In genomic region chr9:115205491-115205890, GRCm38 (mm10) we compare ENCODE assay signal across 8 mouse cellular contexts.
DNase-seq lines count a peak whose midpoint lies in the region; ATAC-seq and TF ChIP-seq lines count a peak whose summit lies in the region.

No protein-coding gene starts in this region.

- peak; percentile 68 for DNase-seq in CD4-positive helper T cell, adult 2 months (ENCODE audit: low read depth, low spot score)
- peak; percentile 80 for DNase-seq in induced T-regulatory cell, adult 2 months (ENCODE audit: low read depth)
- DNase-seq in lung, postnatal 36 days = peak; percentile 62
- DNase-seq in ovary, adult 18-20 months (ENCODE audit: low spot score) = no peak
- DNase-seq in forebrain, postnatal 0 days = no peak
- no peak for DNase-seq in ovary, postnatal 36 days (ENCODE audit: low spot score)
- no peak for DNase-seq in right cerebral cortex, postnatal 4 days

- no peak for ATAC-seq in forebrain, postnatal 0 days

- H3K9me3 ChIP-seq in ES-Bruce4 (replicated peaks; ENCODE audit: control insufficient read depth, insufficient read depth, low read length, poor library complexity, severe bottlenecking) = no peaks in the 10 kb centered on the region
- no peaks in the 10 kb centered on the region for H3K9me3 ChIP-seq in forebrain, postnatal 0 days (ENCODE audit: low read length)

- H3K4me3 ChIP-seq in ES-Bruce4 (ENCODE audit: low read depth, low read length) = peak overlapping the region; percentile 16; the same call in 1 of the 2 replicates
- H3K4me3 ChIP-seq in forebrain, postnatal 0 days (ENCODE audit: low read depth, low read length) = no peak overlapping the region

- H3K27me3 ChIP-seq in ES-Bruce4 (ENCODE audit: control insufficient read depth, insufficient read depth, low read length, poor library complexity, severe bottlenecking) = no peaks in the 10 kb centered on the region
- H3K27me3 ChIP-seq in forebrain, postnatal 0 days (ENCODE audit: insufficient read depth, low read length) = no peaks in the 10 kb centered on the region

- TF ChIP-seq POLR2A in ES-Bruce4 (IDR thresholded peaks at IDR 0.05; ENCODE audit: insufficient read depth, low read length) = no peak

- H3K4me1 ChIP-seq in ES-Bruce4 (ENCODE audit: control insufficient read depth, insufficient read depth, low read length) = peaks cover 2% of the 10 kb centered on the region
- H3K4me1 ChIP-seq in forebrain, postnatal 0 days (ENCODE audit: insufficient read depth) = no peaks in the 10 kb centered on the region

- no peak overlapping the region for H3K27ac ChIP-seq in ES-Bruce4 (ENCODE audit: insufficient read depth, low read length)
- no peak overlapping the region for H3K27ac ChIP-seq in forebrain, postnatal 0 days (ENCODE audit: low read depth, low read length)

- 16% methylated on average over 6 of the region's 6 CpGs for WGBS in forebrain, postnatal 0 days

- H3K9ac ChIP-seq in ES-Bruce4 (ENCODE audit: low read depth, poor library complexity, severe bottlenecking) = no peak overlapping the region
- no peak overlapping the region for H3K9ac ChIP-seq in forebrain, postnatal 0 days

- H3K36me3 ChIP-seq in ES-Bruce4 (ENCODE audit: control insufficient read depth, insufficient read depth, low read length, poor library complexity, severe bottlenecking) = no peaks in the 10 kb centered on the region
- H3K36me3 ChIP-seq in forebrain, postnatal 0 days (ENCODE audit: insufficient read depth) = no peaks in the 10 kb centered on the region

- TF ChIP-seq EP300 in ES-Bruce4 (IDR thresholded peaks at IDR 0.05; ENCODE audit: insufficient read depth, low read depth, low read length) = no peak

- TF ChIP-seq CTCF in ES-Bruce4 (IDR thresholded peaks at IDR 0.05; ENCODE audit: low read depth, low read length) = no peak
- TF ChIP-seq CTCF in forebrain, postnatal 0 days (IDR thresholded peaks at IDR 0.05; ENCODE audit: low read depth) = no peak

- H3K4me2 ChIP-seq in forebrain, postnatal 0 days (ENCODE audit: low read depth) = no peak overlapping the region

Comparison
In these comparisons a context has a peak if more than half of its experiments do, and no peak if none do; other contexts are left out.
1. DNase-seq: peak in CD4-positive helper T cell, adult 2 months (single experiment), induced T-regulatory cell, adult 2 months (single experiment) and lung, postnatal 36 days (single experiment); none in ovary, adult 18-20 months (single experiment), forebrain, postnatal 0 days (single experiment), ovary, postnatal 36 days (single experiment) and right cerebral cortex, postnatal 4 days (single experiment).